11 mouse cellular contexts compared by ENCODE assay signal in genomic region chr7:142462190-142462589, GRCm38 (mm10). TPM values are rescaled to one million over a fixed set of nuclear protein-coding genes. Genes with fewer than 3 reads are reported as not detected.
DNase-seq lines count a peak whose midpoint lies in the region; ATAC-seq and TF ChIP-seq lines count a peak whose summit lies in the region.
"Had no signal": no experiment of that assay in that cellular context is flagged by ENCODE, and none has a peak within 500 bp of the region (broad histone marks: within the 10 kb centered on the region; RNA-seq: fewer than 3 reads in every experiment).

No protein-coding gene starts in this region.

- no peak for TF ChIP-seq CTCF in thymus, adult 2 months (IDR thresholded peaks at IDR 0.05; ENCODE audit: borderline replicate concordance, control insufficient read depth, extremely low read depth, insufficient read depth, low read length, poor library complexity)
- no peak for TF ChIP-seq CTCF in kidney, adult 2 months (conservative IDR thresholded peaks at IDR 0.05; ENCODE audit: insufficient read depth, insufficient read length, low read depth, low read length)

- no peak for TF ChIP-seq POLR2A in thymus, adult 2 months (IDR thresholded peaks at IDR 0.05; ENCODE audit: control insufficient read depth, extremely low read depth, insufficient read depth, low read length, poor library complexity)
- TF ChIP-seq POLR2A in limb, embryonic 14.5 days (IDR thresholded peaks at IDR 0.05; ENCODE audit: borderline replicate concordance, extremely low read depth, insufficient read depth, insufficient read length): no peak
- TF ChIP-seq POLR2A in kidney, adult 2 months (IDR thresholded peaks at IDR 0.05; ENCODE audit: low read depth, low read length): no peak

- WGBS in thymus, adult 2 months: 21% methylated on average over 6 of the region's 6 CpGs
- WGBS in limb, embryonic 14.5 days: 77% methylated on average over 6 of the region's 6 CpGs
- WGBS in kidney, adult 2 months: 79% methylated on average over 6 of the region's 6 CpGs
- WGBS in neural tube, embryonic 15.5 days: 90% methylated on average over 6 of the region's 6 CpGs

- H3K9ac ChIP-seq in limb, embryonic 14.5 days (ENCODE audit: low read depth, low read length, severe bottlenecking): no peak overlapping the region
- H3K9ac ChIP-seq in neural tube, embryonic 15.5 days (replicated peaks): no peak overlapping the region
- H3K9ac ChIP-seq: midbrain, embryonic 12.5 days had no signal

- H3K4me3 ChIP-seq in thymus, adult 2 months (ENCODE audit: control insufficient read depth, insufficient read depth, low read length): peak overlapping the region; percentile 70
- no peak overlapping the region for H3K4me3 ChIP-seq in limb, embryonic 14.5 days (replicated peaks; ENCODE audit: low read length)
- no peak overlapping the region for H3K4me3 ChIP-seq in kidney, adult 2 months (ENCODE audit: insufficient read depth, low read depth, low read length)
- H3K4me3 ChIP-seq in neural tube, embryonic 15.5 days (replicated peaks): no peak overlapping the region
- H3K4me3 ChIP-seq: left cerebral cortex, adult 2 months; midbrain, embryonic 12.5 days had no signal

- H3K27ac ChIP-seq in thymus, adult 2 months (ENCODE audit: control insufficient read depth, insufficient read depth, low read length): peak overlapping the region; percentile 82
- no peak overlapping the region for H3K27ac ChIP-seq in limb, embryonic 14.5 days (replicated peaks; ENCODE audit: low read depth, low read length)
- H3K27ac ChIP-seq in kidney, adult 2 months (ENCODE audit: insufficient read depth, low read depth, low read length): no peak overlapping the region
- H3K27ac ChIP-seq in neural tube, embryonic 15.5 days (replicated peaks): no peak overlapping the region
- H3K27ac ChIP-seq: left cerebral cortex, adult 2 months; midbrain, embryonic 12.5 days had no signal

- H3K4me2 ChIP-seq in limb, embryonic 14.5 days (replicated peaks; ENCODE audit: low read depth, low read length, severe bottlenecking): no peak overlapping the region
- H3K4me2 ChIP-seq in neural tube, embryonic 15.5 days: no peak overlapping the region
- H3K4me2 ChIP-seq: midbrain, embryonic 12.5 days had no signal

- H3K36me3 ChIP-seq in thymus, adult 2 months (ENCODE audit: control insufficient read depth, insufficient read depth, low read length): no peaks in the 10 kb centered on the region; the same call in 1 of the 2 replicates
- no peaks in the 10 kb centered on the region for H3K36me3 ChIP-seq in limb, embryonic 14.5 days (ENCODE audit: control insufficient read depth, insufficient read depth, low read length)
- no peaks in the 10 kb centered on the region for H3K36me3 ChIP-seq in kidney, adult 2 months (ENCODE audit: control insufficient read depth, insufficient read depth, low read length)
- no peaks in the 10 kb centered on the region for H3K36me3 ChIP-seq in neural tube, embryonic 15.5 days
- H3K36me3 ChIP-seq: midbrain, embryonic 12.5 days had no signal

- no peaks in the 10 kb centered on the region for H3K27me3 ChIP-seq in thymus, adult 2 months (ENCODE audit: control insufficient read depth, insufficient read depth, low read length)
- H3K27me3 ChIP-seq in limb, embryonic 14.5 days (ENCODE audit: control insufficient read depth, insufficient read depth, low read length): no peaks in the 10 kb centered on the region
- no peaks in the 10 kb centered on the region for H3K27me3 ChIP-seq in kidney, adult 2 months (replicated peaks; ENCODE audit: control insufficient read depth, insufficient read depth, low read length)
- H3K27me3 ChIP-seq in neural tube, embryonic 15.5 days (replicated peaks): no peaks in the 10 kb centered on the region
- H3K27me3 ChIP-seq: midbrain, embryonic 12.5 days had no signal

- DNase-seq in cerebellum, adult 11-12 months: peak; percentile 26
- DNase-seq in cerebellum, adult 11 months: no peak
- DNase-seq in thymus, adult 2 months: peak; percentile 35
- DNase-seq in thymus, postnatal 0 days (ENCODE audit: low spot score): no peak
- DNase-seq in limb, embryonic 14.5 days (ENCODE audit: low spot score): peak; percentile 35
- no peak for DNase-seq in kidney, adult 2 months
- no peak for DNase-seq in left cerebral cortex, adult 9 months (ENCODE audit: low spot score in 2 of 2)
- DNase-seq: cerebellum, adult 8-10 months had no signal

- H3K4me1 ChIP-seq in thymus, adult 2 months (replicated peaks; ENCODE audit: control insufficient read depth, insufficient read depth, low read length): peaks cover 52% of the 10 kb centered on the region
- peaks cover 24% of the 10 kb centered on the region for H3K4me1 ChIP-seq in limb, embryonic 14.5 days (ENCODE audit: control insufficient read depth, insufficient read depth, low read length)
- H3K4me1 ChIP-seq in kidney, adult 2 months (ENCODE audit: control insufficient read depth, insufficient read depth, low read length): no peaks in the 10 kb centered on the region
- peaks cover 9% of the 10 kb centered on the region for H3K4me1 ChIP-seq in neural tube, embryonic 15.5 days

- H3K9me3 ChIP-seq in limb, embryonic 14.5 days (ENCODE audit: control insufficient read depth, low read length): no peaks in the 10 kb centered on the region
- no peaks in the 10 kb centered on the region for H3K9me3 ChIP-seq in neural tube, embryonic 15.5 days (replicated peaks)
- H3K9me3 ChIP-seq: midbrain, embryonic 12.5 days had no signal

- ATAC-seq in limb, embryonic 14.5 days (ENCODE audit: low FRiP score, low read depth): peak; percentile 56
- ATAC-seq in neural tube, embryonic 15.5 days (ENCODE audit: low FRiP score): no peak

RNA-seq across cellular contexts. Expression of gene Lsp1, which starts 1.6 kb away (rescaled TPM):
- 507 and 626 TPM in 2 replicates for polyA plus RNA-seq in thymus, adult 2 months (2012; rRNA removed)
- 655 and 664 TPM in 2 replicates for polyA plus RNA-seq in thymus, postnatal 0 days (2015; fragmentation: Nextera tagmentation; extraction: Ambion mirVana)
- 102 TPM in 2 replicates for polyA plus RNA-seq in limb, embryonic 14.5 days (2012; rRNA removed)
- 45.8 and 48.0 TPM in 2 replicates for polyA plus RNA-seq in limb, embryonic 14.5 days (2014; fragmentation: Nextera tagmentation; extraction: Ambion mirVana)
- polyA plus RNA-seq in kidney, adult 2 months (2012; rRNA removed): 22.2 and 39.8 TPM in 2 replicates
- polyA plus RNA-seq in neural tube, embryonic 15.5 days (2015; fragmentation: Nextera tagmentation; extraction: Ambion mirVana): 6.9 and 58.6 TPM in 2 replicates

RNA-seq across cellular contexts. Expression of gene Tnni2, which starts 20.6 kb away (rescaled TPM):
- polyA plus RNA-seq in thymus, adult 2 months (2012; rRNA removed): 3.2 and 4.3 TPM in 2 replicates
- polyA plus RNA-seq in thymus, postnatal 0 days (2015; fragmentation: Nextera tagmentation; extraction: Ambion mirVana): 14.1 and 14.3 TPM in 2 replicates
- 60.8 and 156 TPM in 2 replicates for polyA plus RNA-seq in limb, embryonic 14.5 days (2012; rRNA removed)
- 76.8 and 134 TPM in 2 replicates for polyA plus RNA-seq in limb, embryonic 14.5 days (2014; fragmentation: Nextera tagmentation; extraction: Ambion mirVana)
- 0.54 and 103 TPM in 2 replicates for polyA plus RNA-seq in kidney, adult 2 months (2012; rRNA removed)
- 16.4 and 24.8 TPM in 2 replicates for polyA plus RNA-seq in neural tube, embryonic 15.5 days (2015; fragmentation: Nextera tagmentation; extraction: Ambion mirVana)

RNA-seq across cellular contexts. Expression of gene Syt8, which starts 27.5 kb away (rescaled TPM):
- 2.2 and 5.2 TPM in 2 replicates for polyA plus RNA-seq in thymus, adult 2 months (2012; rRNA removed)
- 0.34 and 0.75 TPM in 2 replicates for polyA plus RNA-seq in thymus, postnatal 0 days (2015; fragmentation: Nextera tagmentation; extraction: Ambion mirVana)
- polyA plus RNA-seq in limb, embryonic 14.5 days (2012; rRNA removed): 4.9 and 7.3 TPM in 2 replicates
- 1.5 and 2.0 TPM in 2 replicates for polyA plus RNA-seq in limb, embryonic 14.5 days (2014; fragmentation: Nextera tagmentation; extraction: Ambion mirVana)
- polyA plus RNA-seq in kidney, adult 2 months (2012; rRNA removed): 1.8 and 3.3 TPM in 2 replicates
- polyA plus RNA-seq in neural tube, embryonic 15.5 days (2015; fragmentation: Nextera tagmentation; extraction: Ambion mirVana): 0.14 TPM in 1 of 2 replicates, not detected in the other

RNA-seq across cellular contexts. Expression of gene Tnnt3, which starts 36.4 kb away (rescaled TPM):
- polyA plus RNA-seq in thymus, adult 2 months (2012; rRNA removed): 1.1 and 2.2 TPM in 2 replicates
- 4.7 and 5.2 TPM in 2 replicates for polyA plus RNA-seq in thymus, postnatal 0 days (2015; fragmentation: Nextera tagmentation; extraction: Ambion mirVana)
- polyA plus RNA-seq in limb, embryonic 14.5 days (2012; rRNA removed): 42.5 and 114 TPM in 2 replicates
- polyA plus RNA-seq in limb, embryonic 14.5 days (2014; fragmentation: Nextera tagmentation; extraction: Ambion mirVana): 101 and 183 TPM in 2 replicates
- 48.3 TPM in 1 of 2 replicates, not detected in the other for polyA plus RNA-seq in kidney, adult 2 months (2012; rRNA removed)
- 14.9 and 26.9 TPM in 2 replicates for polyA plus RNA-seq in neural tube, embryonic 15.5 days (2015; fragmentation: Nextera tagmentation; extraction: Ambion mirVana)

Comparison
In these comparisons a context has a peak if more than half of its experiments do, and no peak if none do; other contexts are left out.
1. DNase-seq: peak in cerebellum, adult 11-12 months (single experiment), thymus, adult 2 months (single experiment) and limb, embryonic 14.5 days (single experiment); none in cerebellum, adult 11 months (single experiment), thymus, postnatal 0 days (single experiment), kidney, adult 2 months (single experiment) and left cerebral cortex, adult 9 months (0 of 2).